Mouse (Mus musculus) myocyte (in vitro differentiated cells): ENCODE results near the gene Snu13. TPM values are rescaled to one million over a fixed set of nuclear protein-coding genes. Genes with fewer than 3 reads are reported as not detected.

Source experiments
- H3K27me3 ChIP-seq: one replicate; pipeline ENCODE4 v1.6.1; 2011; ENCODE audit not compliant: control insufficient read depth, insufficient read depth, insufficient read length
- H3K36me3 ChIP-seq: one replicate; pipeline ENCODE4 v1.6.1; 2011; ENCODE audit not compliant: control insufficient read depth, insufficient read depth
- H3K4me2 ChIP-seq: one replicate; pipeline ENCODE4 v1.6.1; 2011; ENCODE audit warnings: low read depth, control low read depth
- H3K4me3 ChIP-seq: one replicate; pipeline ENCODE4 v1.5.1; 2011; ENCODE audit warnings: mild to moderate bottlenecking, control low read depth, moderate library complexity
- H3K79me2 ChIP-seq: one replicate; pipeline ENCODE4 v1.6.1; 2011; ENCODE audit not compliant: control insufficient read depth, insufficient read depth
- H3ac ChIP-seq: one replicate; pipeline ENCODE4 v1.6.1; 2011; ENCODE audit not compliant: control insufficient read depth, insufficient read length
- CEBPB ChIP-seq: IDR thresholded peaks from 2 replicates; pipeline ENCODE4 v1.6.1; 2011; ENCODE audit warnings: mild to moderate bottlenecking, moderate library complexity; ENCODE audit not compliant: poor library complexity, insufficient read depth, severe bottlenecking
- E2F4 ChIP-seq: IDR thresholded peaks from one replicate; pipeline ENCODE4 v1.6.1; 2011; ENCODE audit warnings: mild to moderate bottlenecking, control low read depth, moderate library complexity; ENCODE audit not compliant: insufficient read depth
- MAX ChIP-seq: IDR thresholded peaks from one replicate; pipeline ENCODE4 v1.6.1; 2011; ENCODE audit warnings: low read depth, mild to moderate bottlenecking, control low read depth
- MYOD1 ChIP-seq, 3 experiments: IDR thresholded peaks; one replicate each; pipeline ENCODE4 v1.6.1; 2011; ENCODE audit warnings: control low read depth in 2 of 3, low read depth in 2 of 3, mild to moderate bottlenecking in 2 of 3, moderate library complexity in 1 of 3; ENCODE audit not compliant: insufficient read length in 2 of 3, control insufficient read depth in 1 of 3
- MYOG ChIP-seq, 3 experiments: IDR thresholded peaks; one replicate each; pipeline ENCODE4 v1.6.1; 2011; ENCODE audit warnings: control low read depth in 2 of 3, low read depth in 2 of 3, mild to moderate bottlenecking in 2 of 3; ENCODE audit not compliant: insufficient read length in 2 of 3, control insufficient read depth in 1 of 3, insufficient read depth in 1 of 3
- POLR2A ChIP-seq: IDR thresholded peaks from one replicate; pipeline ENCODE4 v1.6.1; 2011; ENCODE audit warnings: low read depth, mild to moderate bottlenecking, control low read depth, moderate library complexity; ENCODE audit not compliant: insufficient read length
- POLR2AphosphoS2 ChIP-seq: IDR thresholded peaks from one replicate; pipeline ENCODE4 v1.6.1; 2011; ENCODE audit warnings: low read depth, control low read depth; ENCODE audit not compliant: insufficient read length
- REST ChIP-seq: IDR thresholded peaks from one replicate; pipeline ENCODE4 v1.6.1; 2011; ENCODE audit warnings: mild to moderate bottlenecking, control low read depth, moderate library complexity; ENCODE audit not compliant: insufficient read depth, insufficient read length
- SRF ChIP-seq: IDR thresholded peaks from one replicate; pipeline ENCODE4 v1.6.1; 2011; ENCODE audit warnings: low read depth; ENCODE audit not compliant: control insufficient read depth, insufficient read length
- TCF12 ChIP-seq: IDR thresholded peaks from one replicate; pipeline ENCODE4 v1.6.1; 2011; ENCODE audit warnings: mild to moderate bottlenecking, control low read depth; ENCODE audit not compliant: poor library complexity, insufficient read depth, severe bottlenecking
- TCF3 ChIP-seq: IDR thresholded peaks from one replicate; pipeline ENCODE4 v1.6.1; 2011; ENCODE audit warnings: low read depth, control low read depth; ENCODE audit not compliant: insufficient read length
- USF1 ChIP-seq: IDR thresholded peaks from one replicate; pipeline ENCODE4 v1.6.1; 2011; ENCODE audit warnings: low read depth, mild to moderate bottlenecking, control low read depth, moderate library complexity
- polyA plus RNA-seq: library from polyadenylated mRNA; unstranded; fragments of >200 nt; fragmentation: generic; extraction: Trizol; gene quantifications from one replicate; pipeline ENCODE4 v1.2.1, GENCODE M21; 2012; ENCODE audit warnings: missing spikeins

Gene Snu13
- polyA plus RNA-seq, 1 experiment, result 129 TPM

- TF ChIP-seq MYOD1 (IDR thresholded peaks at IDR 0.05; ENCODE audit: control insufficient read depth in 1 of 3, insufficient read length in 2 of 3, low read depth in 2 of 3) (peak in 1 of 3 experiments; percentile 8), MYOG (IDR thresholded peaks at IDR 0.05; ENCODE audit: control insufficient read depth in 1 of 3, insufficient read depth in 1 of 3, insufficient read length in 2 of 3, low read depth in 2 of 3) (peak in 1 of 3 experiments; percentile 9), USF1 (no peak)
Measured at GRCm38 (mm10) chr15:82027726-82028125, 19.7 kb downstream of the Snu13 start.

GRCm38 (mm10) chr15:82027276-82027675 is 20.1 kb downstream of the Snu13 start:
- H3K4me3 ChIP-seq, result no peak overlapping the region
- no peaks in the 10 kb centered on the region for H3K79me2 ChIP-seq
- H3K36me3 ChIP-seq, result peaks cover 79% of the 10 kb centered on the region
- no peak overlapping the region for H3K4me2 ChIP-seq
- H3ac ChIP-seq, result no peak overlapping the region
- TF ChIP-seq POLR2A (no peak), SRF (no peak), CEBPB (no peak), REST (no peak), MAX (no peak), POLR2AphosphoS2 (no peak), TCF3 (no peak), E2F4 (no peak), USF1 (no peak)
- no peaks in the 10 kb centered on the region for H3K27me3 ChIP-seq

More at GRCm38 (mm10) chr15:82027726-82028125, 19.7 kb downstream of the Snu13 start:
- Histone ChIP-seq H3K79me2 (no peaks in the 10 kb centered on the region), H3K4me3 (no peak overlapping the region), H3K27me3 (no peaks in the 10 kb centered on the region), H3ac (no peak overlapping the region), H3K36me3 (peaks cover 77% of the 10 kb centered on the region), H3K4me2 (no peak overlapping the region)

DNA sequence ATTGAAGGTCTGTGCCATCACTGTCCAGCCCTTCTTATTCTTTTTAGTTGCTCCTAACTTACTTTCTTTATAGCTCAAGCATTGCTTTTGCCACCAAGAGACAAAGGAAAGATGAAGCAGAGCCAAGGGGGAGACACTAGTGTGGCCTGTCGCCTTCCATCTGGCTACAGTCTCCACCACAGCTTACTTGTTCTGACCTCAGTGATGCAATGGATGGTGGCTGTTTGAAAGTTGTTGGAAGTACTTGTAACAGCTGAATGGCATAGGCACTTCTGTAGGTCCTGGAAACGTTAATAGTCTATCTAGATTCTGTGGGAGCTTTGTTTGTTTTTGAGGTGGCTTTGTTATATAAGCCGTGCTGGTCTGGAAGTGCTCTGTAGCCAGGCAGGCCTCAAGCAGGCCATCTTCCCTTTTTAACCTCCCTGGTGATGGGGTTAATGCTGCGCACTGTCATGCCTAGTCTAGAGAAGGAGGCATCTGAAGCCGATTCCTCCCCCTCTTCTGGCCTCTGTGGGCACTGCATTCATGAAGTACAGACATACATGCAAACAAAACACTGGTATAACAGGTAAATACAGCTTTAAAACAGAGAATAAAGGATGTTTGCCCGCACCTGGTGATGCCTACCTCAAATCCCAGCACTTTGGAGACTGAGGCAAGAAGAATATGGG is 23.3 kb downstream of the Snu13 start:
- H3K4me2 ChIP-seq, result no peak overlapping the region
- H3K79me2 ChIP-seq, result no peaks in the 10 kb centered on the region
- peaks cover 68% of the 10 kb centered on the region for H3K36me3 ChIP-seq
- no peaks in the 10 kb centered on the region for H3K27me3 ChIP-seq
- no peak overlapping the region for H3ac ChIP-seq
- no peak overlapping the region for H3K4me3 ChIP-seq
- TF ChIP-seq TCF12 (no peak), POLR2AphosphoS2 (no peak), MYOG (IDR thresholded peaks at IDR 0.05; ENCODE audit: control insufficient read depth in 1 of 3, insufficient read depth in 1 of 3, insufficient read length in 2 of 3, low read depth in 2 of 3) (no peak), TCF3 (no peak), SRF (no peak), CEBPB (no peak), REST (no peak), POLR2A (no peak), MYOD1 (IDR thresholded peaks at IDR 0.05; ENCODE audit: control insufficient read depth in 1 of 3, insufficient read length in 2 of 3, low read depth in 2 of 3) (no peak), MAX (no peak), E2F4 (no peak), USF1 (no peak)

DNA sequence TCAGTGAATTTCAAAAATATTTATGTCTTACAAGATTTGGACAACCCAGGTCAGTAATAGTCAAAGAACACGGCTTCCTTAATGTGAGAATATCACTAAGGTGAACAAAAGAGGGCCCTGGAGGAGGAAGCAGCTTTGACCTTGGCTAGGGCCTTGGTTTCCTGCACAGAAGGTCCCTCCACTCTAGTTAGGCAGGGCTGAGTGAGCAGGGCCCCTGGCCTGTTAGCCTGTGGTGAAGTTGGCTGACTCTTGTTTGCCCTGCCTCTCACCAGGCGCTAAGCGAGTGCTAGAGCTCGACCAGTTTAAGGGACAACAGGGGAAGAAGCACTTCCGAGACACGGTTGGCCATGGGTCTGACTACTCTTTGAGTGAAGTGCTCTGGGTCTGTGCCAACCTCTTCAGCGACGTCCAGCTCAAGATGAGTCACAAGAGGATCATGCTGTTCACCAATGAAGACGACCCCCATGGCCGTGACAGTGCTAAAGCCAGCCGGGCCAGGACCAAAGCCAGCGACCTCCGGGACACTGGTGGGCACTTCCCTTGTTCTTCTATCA is 24.8 kb downstream of the Snu13 start:
- Histone ChIP-seq H3K4me2 (no peak overlapping the region), H3K4me3 (no peak overlapping the region), H3ac (no peak overlapping the region), H3K36me3 (peaks cover 56% of the 10 kb centered on the region), H3K79me2 (no peaks in the 10 kb centered on the region), H3K27me3 (no peaks in the 10 kb centered on the region)
- TF ChIP-seq E2F4 (no peak), REST (no peak), USF1 (no peak), MAX (no peak), SRF (no peak), POLR2AphosphoS2 (no peak), TCF3 (no peak)

GRCm38 (mm10) chr15:82019288-82019687 is 28.1 kb downstream of the Snu13 start:
- Histone ChIP-seq H3ac (no peak overlapping the region), H3K4me2 (no peak overlapping the region), H3K27me3 (no peaks in the 10 kb centered on the region), H3K36me3 (peaks cover 30% of the 10 kb centered on the region), H3K79me2 (peaks cover 19% of the 10 kb centered on the region), H3K4me3 (no peak overlapping the region)
- TF ChIP-seq E2F4 (no peak), MYOG (IDR thresholded peaks at IDR 0.05; ENCODE audit: control insufficient read depth in 1 of 3, insufficient read depth in 1 of 3, insufficient read length in 2 of 3, low read depth in 2 of 3) (no peak), CEBPB (0 out of 2 replicates have a peak, but pooled peaks have one; percentile 50), MAX (no peak), TCF3 (no peak)
